Mouse (Mus musculus): ENCODE data around the gene Esp4. TPM values are rescaled to one million over a fixed set of nuclear protein-coding genes. Genes with fewer than 3 reads are reported as not detected.
"Not testable (repeated sequence)": the region's sequence is repeated elsewhere in the genome, so short reads cannot be mapped to it uniquely, and the experiment has no call there.

Gene Esp4
- not detected in 2 replicates for total RNA-seq (2012; rRNA removed)
- not detected for polyA plus RNA-seq (2012; ENCODE audit: insufficient read depth in 1 of 2, insufficient read length in 2 of 2, low read depth in 1 of 2, low replicate concordance in 2 of 2, missing spikeins in 1 of 2)

DNA sequence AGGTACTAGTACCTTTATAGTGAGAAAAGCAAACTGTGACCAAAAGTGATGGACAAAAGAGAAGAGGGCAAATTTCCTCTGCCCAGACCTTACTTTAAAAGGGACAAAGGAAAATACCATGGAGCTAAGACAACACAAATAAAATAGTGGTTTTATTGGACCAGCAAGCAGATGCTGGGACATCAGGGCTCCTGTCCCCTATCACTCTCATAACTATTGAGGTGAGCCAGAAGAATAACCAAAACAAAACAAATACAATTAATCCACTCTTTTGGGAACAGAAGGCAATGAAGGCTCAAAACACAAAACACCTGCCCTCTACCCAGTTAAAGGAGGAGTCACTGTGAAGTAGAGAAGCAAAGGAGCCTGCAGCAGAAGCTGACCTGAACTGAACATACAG lies at the start of gene Esp4:
Gene Esp4, plus strand, starts transcription at position 301 of the 400 bp plus-strand sequence.
- Histone ChIP-seq H3K27ac (ENCODE audit: control insufficient read depth, low read depth, low read length) (no peak within 1 kb of the TSS), H3K9ac (ENCODE audit: control insufficient read depth, low read depth, low read length, poor library complexity, severe bottlenecking) (no peak within 1 kb of the TSS), H3K4me1 (ENCODE audit: control insufficient read depth in 1 of 2, insufficient read depth in 2 of 2, low read length in 2 of 2) (no peaks in the 10 kb centered on the region), H3K9me3 (replicated peaks; ENCODE audit: insufficient read depth, low read length) (no peaks in the 10 kb centered on the region), H3K36me3 (ENCODE audit: control insufficient read depth in 1 of 2, insufficient read depth in 2 of 2, low read length in 2 of 2) (no peaks in the 10 kb centered on the region; a peak in 1 of 4 replicates), H3K27me3 (ENCODE audit: control insufficient read depth in 1 of 2, insufficient read depth in 2 of 2, low read length in 2 of 2) (no peaks in the 10 kb centered on the region), H3K79me2 (ENCODE audit: control insufficient read depth, insufficient read depth, low read length, poor library complexity) (no peaks in the 10 kb centered on the region), H3K4me3 (ENCODE audit: control insufficient read depth in 1 of 2, insufficient read depth in 1 of 2, low read depth in 2 of 2, low read length in 2 of 2) (no peak within 1 kb of the TSS)
- TF ChIP-seq MAFK (IDR thresholded peaks at IDR 0.05; ENCODE audit: borderline replicate concordance, low read depth, low read length): no peak
- DNase-seq (ENCODE audit: low read depth, low spot score): no peak

DNA sequence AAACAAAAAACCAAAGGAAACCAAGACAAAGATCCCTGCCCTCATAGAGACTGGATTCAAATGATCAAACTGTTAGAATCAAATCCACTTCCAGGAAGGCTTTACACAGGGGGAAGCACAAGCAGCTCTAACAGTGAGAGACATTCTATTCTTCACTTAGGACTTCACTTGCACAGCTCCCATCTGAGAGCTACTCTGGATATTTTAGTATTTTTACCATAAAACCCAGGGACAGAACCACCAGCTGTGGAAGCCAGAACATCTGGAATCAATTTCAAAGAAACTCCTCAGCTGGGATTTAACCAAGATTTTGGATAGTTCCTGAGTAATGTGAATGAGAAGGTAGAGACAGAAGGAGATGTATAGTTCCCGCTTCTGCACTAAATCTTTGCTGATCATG lies 44.9 kb upstream of the Esp4 start:
- H3K79me2 ChIP-seq (ENCODE audit: control insufficient read depth, insufficient read depth, low read length, poor library complexity): no peaks in the 10 kb centered on the region
- no peaks in the 10 kb centered on the region for H3K36me3 ChIP-seq (ENCODE audit: control insufficient read depth in 1 of 2, insufficient read depth in 2 of 2, low read length in 2 of 2)
- no peaks in the 10 kb centered on the region for H3K9me3 ChIP-seq (replicated peaks; ENCODE audit: insufficient read depth, low read length)
- DNase-seq (ENCODE audit: low read depth, low spot score): no peak
- H3K9ac ChIP-seq (ENCODE audit: control insufficient read depth, low read depth, low read length, poor library complexity, severe bottlenecking): no peak overlapping the region
- TF ChIP-seq TCF12 (IDR thresholded peaks at IDR 0.05; ENCODE audit: low read depth, low read length): no peak
- TF ChIP-seq CHD1 (IDR thresholded peaks at IDR 0.05; ENCODE audit: low read depth, low read length): no peak
- TF ChIP-seq POLR2A (IDR thresholded peaks at IDR 0.05; ENCODE audit: control insufficient read depth in 1 of 2, insufficient read depth in 1 of 2, low read depth in 1 of 2, low read length in 2 of 2, poor library complexity in 1 of 2): no peak
- H3K27me3 ChIP-seq (ENCODE audit: control insufficient read depth in 1 of 2, insufficient read depth in 2 of 2, low read length in 2 of 2): no peaks in the 10 kb centered on the region
- H3K4me1 ChIP-seq (ENCODE audit: control insufficient read depth in 1 of 2, insufficient read depth in 2 of 2, low read length in 2 of 2): no peaks in the 10 kb centered on the region
- no peak overlapping the region for H3K4me3 ChIP-seq (ENCODE audit: control insufficient read depth in 1 of 2, insufficient read depth in 1 of 2, low read depth in 2 of 2, low read length in 2 of 2)
- no peak overlapping the region for H3K27ac ChIP-seq (ENCODE audit: control insufficient read depth, low read depth, low read length)

DNA sequence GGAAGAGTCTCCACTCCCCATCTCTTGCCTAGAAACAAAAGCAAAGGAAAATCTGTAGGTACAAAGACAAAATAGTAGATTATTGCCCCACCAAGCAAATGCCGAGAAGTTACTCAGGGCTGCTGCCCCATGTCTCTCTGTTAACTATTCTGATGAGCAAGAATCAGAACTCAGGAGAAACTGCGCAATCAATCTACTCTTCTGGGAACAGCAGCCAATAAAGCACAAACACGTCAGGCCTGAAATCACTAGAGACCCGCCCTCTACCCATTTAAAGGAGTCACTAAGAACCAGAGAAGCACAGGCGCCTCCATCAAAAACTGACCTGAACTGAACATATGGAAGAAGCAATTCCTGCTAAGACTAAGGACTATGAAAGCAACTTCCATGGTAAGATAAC lies 37.2 kb upstream of the Esp4 start, which contains the start of gene Esp6:
Gene Esp6, plus strand, starts transcription at position 301 of the 400 bp plus-strand sequence.
- TF ChIP-seq RAD21 (IDR thresholded peaks at IDR 0.05; ENCODE audit: low read depth, low read length): no peak
- TF ChIP-seq CTCF (IDR thresholded peaks at IDR 0.05 in 2 of 3, conservative IDR thresholded peaks at IDR 0.05 in 1 of 3; ENCODE audit: control insufficient read depth in 1 of 3, insufficient read depth in 1 of 3, low read depth in 2 of 3, low read length in 3 of 3, poor library complexity in 1 of 3, severe bottlenecking in 1 of 3): no peak
- no peak for TF ChIP-seq BHLHE40 (IDR thresholded peaks at IDR 0.05; ENCODE audit: borderline replicate concordance, low read depth, low read length)
- no peak for TF ChIP-seq MAZ (IDR thresholded peaks at IDR 0.05; ENCODE audit: low read depth, low read length)
- no peak for TF ChIP-seq POLR2AphosphoS5 (IDR thresholded peaks at IDR 0.05; ENCODE audit: borderline replicate concordance, low read depth, low read length)
- TF ChIP-seq RCOR1 (IDR thresholded peaks at IDR 0.05; ENCODE audit: low read depth, low read length): no peak
- TF ChIP-seq EP300 (IDR thresholded peaks at IDR 0.05; ENCODE audit: low read depth in 1 of 2, low read length in 2 of 2): no peak
- no peak for TF ChIP-seq ZNF384 (IDR thresholded peaks at IDR 0.05; ENCODE audit: low read depth, low read length)
- TF ChIP-seq TCF12 (IDR thresholded peaks at IDR 0.05; ENCODE audit: low read depth, low read length): no peak
- TF ChIP-seq USF2 (IDR thresholded peaks at IDR 0.05; ENCODE audit: borderline replicate concordance in 1 of 2, insufficient read depth in 1 of 2, low read depth in 1 of 2, low read length in 2 of 2): no peak
- TF ChIP-seq TAL1 (IDR thresholded peaks at IDR 0.05; ENCODE audit: low read length): no peak
- H3K4me1 ChIP-seq (ENCODE audit: control insufficient read depth in 1 of 2, insufficient read depth in 2 of 2, low read length in 2 of 2): no peaks in the 10 kb centered on the region
- H3K4me3 ChIP-seq (ENCODE audit: control insufficient read depth in 1 of 2, insufficient read depth in 1 of 2, low read depth in 2 of 2, low read length in 2 of 2): no peak within 1 kb of the TSS
- no peaks in the 10 kb centered on the region for H3K27me3 ChIP-seq (ENCODE audit: control insufficient read depth in 1 of 2, insufficient read depth in 2 of 2, low read length in 2 of 2)
- DNase-seq (ENCODE audit: low read depth, low spot score): no peak
- H3K79me2 ChIP-seq (ENCODE audit: control insufficient read depth, insufficient read depth, low read length, poor library complexity): no peaks in the 10 kb centered on the region
- no peaks in the 10 kb centered on the region for H3K36me3 ChIP-seq (ENCODE audit: control insufficient read depth in 1 of 2, insufficient read depth in 2 of 2, low read length in 2 of 2)
- no peaks in the 10 kb centered on the region for H3K9me3 ChIP-seq (replicated peaks; ENCODE audit: insufficient read depth, low read length)
- no peak within 1 kb of the TSS for H3K9ac ChIP-seq (ENCODE audit: control insufficient read depth, low read depth, low read length, poor library complexity, severe bottlenecking)
- H3K27ac ChIP-seq (ENCODE audit: control insufficient read depth, low read depth, low read length): no peak within 1 kb of the TSS

DNA sequence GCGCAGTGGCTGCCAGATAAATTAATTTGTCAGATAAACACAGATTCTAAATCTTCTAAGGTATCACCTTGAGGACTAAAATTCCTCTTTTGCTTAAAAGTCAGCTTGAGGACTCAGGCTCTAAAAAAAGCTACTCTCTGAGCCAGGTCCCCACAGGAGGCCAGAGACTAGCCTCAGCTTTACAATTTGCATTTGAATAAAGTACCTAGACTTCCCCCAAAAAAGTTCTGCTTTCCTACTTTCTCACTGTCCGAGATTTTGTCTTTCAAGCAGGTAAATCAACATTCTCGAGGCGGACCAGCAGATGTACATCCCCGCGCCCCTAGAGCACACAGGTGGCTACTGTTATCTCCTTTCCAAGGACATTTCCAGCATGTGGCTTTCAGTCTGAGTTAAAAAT lies 14.5 kb upstream of the Esp4 start:
- H3K9me3 ChIP-seq (replicated peaks; ENCODE audit: insufficient read depth, low read length); H3K27me3 ChIP-seq (ENCODE audit: control insufficient read depth in 1 of 2, insufficient read depth in 2 of 2, low read length in 2 of 2); H3K79me2 ChIP-seq (ENCODE audit: control insufficient read depth, insufficient read depth, low read length, poor library complexity); H3K36me3 ChIP-seq (ENCODE audit: control insufficient read depth in 1 of 2, insufficient read depth in 2 of 2, low read length in 2 of 2); H3K27ac ChIP-seq (ENCODE audit: control insufficient read depth, low read depth, low read length); H3K4me3 ChIP-seq (ENCODE audit: control insufficient read depth in 1 of 2, insufficient read depth in 1 of 2, low read depth in 2 of 2, low read length in 2 of 2); DNase-seq (ENCODE audit: low read depth, low spot score); H3K4me1 ChIP-seq (ENCODE audit: control insufficient read depth in 1 of 2, insufficient read depth in 2 of 2, low read length in 2 of 2); H3K9ac ChIP-seq (ENCODE audit: control insufficient read depth, low read depth, low read length, poor library complexity, severe bottlenecking): not testable (repeated sequence)
